Mouse (Mus musculus) liver, embryonic 14.5 days (tissue): ENCODE data around the gene Tdp1. TPM values are rescaled to one million over a fixed set of nuclear protein-coding genes. Genes with fewer than 3 reads are reported as not detected.

Source experiments
- ATAC-seq: fragments of 200-750 bp; cut with Nextera tagmentation; 2 replicates; pipeline ENCODE4 v1.8.0; 2017; ENCODE audit warnings: moderate number of reproducible peaks, mild to moderate bottlenecking, moderate library complexity; ENCODE audit not compliant: insufficient read depth
- DNase-seq, 3 experiments: peaks; one replicate each; pipeline ENCODE4 v3.0.0-alpha.2; 2012 to 2013; ENCODE audit warnings: low read depth in 3 of 3, low spot score in 3 of 3
- H3K27ac ChIP-seq: fragments of 300-500 bp; sonication (generic); 2 replicates; pipeline ENCODE4 v1.5.1; 2014; ENCODE audit warnings: moderate library complexity, mild to moderate bottlenecking, control low read depth, inconsistent platforms
- H3K27me3 ChIP-seq: fragments of 300-500 bp; sonication (generic); 2 replicates; pipeline ENCODE4 v1.6.1; 2014; ENCODE audit warnings: mild to moderate bottlenecking, low read length, moderate library complexity; ENCODE audit not compliant: control insufficient read depth, insufficient read depth
- H3K36me3 ChIP-seq: fragments of 300-500 bp; sonication (generic); replicated peaks from 2 replicates; pipeline ENCODE4 v1.6.1; 2014; ENCODE audit warnings: low read depth; ENCODE audit not compliant: control insufficient read depth, insufficient read depth
- H3K4me1 ChIP-seq, 2 experiments: fragments of 200-500 bp in 1 of 2; fragments of 300-500 bp in 1 of 2; sonication (generic) in 1 of 2; replicated peaks; 2 replicates each; pipeline ENCODE4 v1.6.1; 2012 to 2014; ENCODE audit warnings: antibody characterized with exemption in 1 of 2, inconsistent platforms in 1 of 2, low read length in 1 of 2; ENCODE audit not compliant: control insufficient read depth in 2 of 2, insufficient read depth in 2 of 2
- H3K4me2 ChIP-seq: fragments of 300-500 bp; sonication (generic); 2 replicates; pipeline ENCODE4 v1.6.1; 2014; ENCODE audit warnings: low read depth, mild to moderate bottlenecking, control low read depth, moderate library complexity
- H3K4me3 ChIP-seq, 2 experiments: fragments of 200-500 bp in 1 of 2; fragments of 300-500 bp in 1 of 2; sonication (generic) in 1 of 2; 2 replicates each; pipeline ENCODE4 v1.5.1; 2012 to 2014; ENCODE audit warnings: low read depth in 2 of 2, low read length in 2 of 2, mild to moderate bottlenecking in 2 of 2, control low read depth in 1 of 2, inconsistent platforms in 1 of 2, moderate library complexity in 1 of 2; ENCODE audit not compliant: insufficient read depth in 1 of 2
- H3K9ac ChIP-seq: fragments of 300-500 bp; sonication (generic); replicated peaks from 2 replicates; pipeline ENCODE4 v1.6.1; 2014; ENCODE audit warnings: mild to moderate bottlenecking, control low read depth, moderate library complexity
- H3K9me3 ChIP-seq: fragments of 300-500 bp; sonication (generic); 2 replicates; pipeline ENCODE4 v1.6.1; 2016; ENCODE audit warnings: low read length, mixed read lengths; ENCODE audit not compliant: control insufficient read depth
- CTCF ChIP-seq: IDR thresholded peaks from 2 replicates; pipeline ENCODE4 v1.5.1; 2016; ENCODE audit warnings: antibody characterized with exemption, low read depth, control low read depth
- EP300 ChIP-seq: IDR thresholded peaks from 2 replicates; pipeline ENCODE4 v1.6.1; 2016; ENCODE audit warnings: antibody characterized with exemption, low read depth
- WGBS: fragments of 180-500 bp; shearing (Covaris S2); extraction: QIAGEN DNeasy Blood & Tissue Kit; methylation state at CpG from one replicate; pipeline ENCODE4 v1.1.7; 2014; ENCODE audit not compliant: insufficient replicate concordance; 5-methylcytosine and 5-hydroxymethylcytosine counted together
- polyA plus RNA-seq, 2 experiments: library from polyadenylated mRNA; depleted of rRNA in 1 of 2; stranded (reverse) in 1 of 2; unstranded in 1 of 2; fragments of >200 nt; fragmentation: Nextera tagmentation in 1 of 2; extraction: Ambion mirVana in 1 of 2; gene quantifications; 2 replicates each; pipeline versions ENCODE4 v1.2.1 to v1.2.3; 2012 to 2014

Gene Tdp1
- polyA plus RNA-seq, 2 experiments = 16.8 to 23.3 TPM

DNA sequence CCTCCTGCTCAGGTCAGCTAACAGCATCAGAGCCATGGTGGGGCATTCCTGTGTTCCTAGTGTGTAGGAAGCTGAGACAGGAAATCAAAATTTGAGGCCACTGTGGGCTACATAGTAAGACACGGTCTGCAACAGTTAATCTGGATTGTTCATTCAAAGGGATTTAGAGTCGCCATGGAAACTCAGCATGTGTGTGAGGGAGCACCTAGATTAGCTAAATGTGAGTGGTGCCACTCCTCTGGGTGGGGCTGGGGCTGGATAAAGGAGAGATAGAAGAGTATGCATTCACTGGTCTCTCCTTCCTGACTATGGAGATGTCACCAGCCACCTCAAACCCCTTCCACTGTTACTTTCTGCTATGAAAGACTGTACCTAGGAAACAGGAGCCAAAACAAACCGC, 10.9 kb upstream of the Tdp1 start:
- no peaks in the 10 kb centered on the region for H3K27me3 ChIP-seq
- no peak overlapping the region for H3K27ac ChIP-seq
- no peaks in the 10 kb centered on the region for H3K9me3 ChIP-seq
- H3K4me3 ChIP-seq = no peak overlapping the region
- no peak overlapping the region for H3K4me2 ChIP-seq
- DNase-seq = peak in 1 of 3 experiments; percentile 26
- 41% methylated on average over 3 of the region's 3 CpGs for WGBS
- no peak for TF ChIP-seq CTCF
- no peak for TF ChIP-seq EP300
- no peak overlapping the region for H3K9ac ChIP-seq
- peaks cover 2 to 9% of the 10 kb centered on the region in 2 experiments; a peak in 2 of 4 replicates for H3K4me1 ChIP-seq
- ATAC-seq = peak; percentile 47; the same call in 1 of the 2 replicates
- no peaks in the 10 kb centered on the region for H3K36me3 ChIP-seq

DNA sequence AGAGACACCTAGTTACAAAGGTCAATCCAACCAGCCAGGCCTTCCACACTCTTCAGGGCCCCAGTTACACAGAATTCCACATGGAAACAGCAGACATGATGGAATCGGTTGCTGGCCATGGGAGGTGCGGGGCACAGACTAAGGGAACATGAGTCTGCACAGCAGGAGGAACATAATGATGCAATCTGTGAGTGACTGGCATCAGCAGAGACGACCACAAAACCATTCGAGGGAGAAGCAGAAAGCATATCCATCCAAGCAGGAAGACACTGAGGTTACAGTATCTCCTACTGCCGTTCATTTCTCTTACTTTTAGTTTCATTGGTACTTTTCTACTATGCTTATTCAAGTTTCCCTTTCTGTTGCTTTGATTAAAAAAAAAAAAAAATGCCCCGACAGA, 9.7 kb upstream of the Tdp1 start:
- H3K9me3 ChIP-seq = no peaks in the 10 kb centered on the region
- no peak overlapping the region for H3K9ac ChIP-seq
- DNase-seq = no peak

DNA sequence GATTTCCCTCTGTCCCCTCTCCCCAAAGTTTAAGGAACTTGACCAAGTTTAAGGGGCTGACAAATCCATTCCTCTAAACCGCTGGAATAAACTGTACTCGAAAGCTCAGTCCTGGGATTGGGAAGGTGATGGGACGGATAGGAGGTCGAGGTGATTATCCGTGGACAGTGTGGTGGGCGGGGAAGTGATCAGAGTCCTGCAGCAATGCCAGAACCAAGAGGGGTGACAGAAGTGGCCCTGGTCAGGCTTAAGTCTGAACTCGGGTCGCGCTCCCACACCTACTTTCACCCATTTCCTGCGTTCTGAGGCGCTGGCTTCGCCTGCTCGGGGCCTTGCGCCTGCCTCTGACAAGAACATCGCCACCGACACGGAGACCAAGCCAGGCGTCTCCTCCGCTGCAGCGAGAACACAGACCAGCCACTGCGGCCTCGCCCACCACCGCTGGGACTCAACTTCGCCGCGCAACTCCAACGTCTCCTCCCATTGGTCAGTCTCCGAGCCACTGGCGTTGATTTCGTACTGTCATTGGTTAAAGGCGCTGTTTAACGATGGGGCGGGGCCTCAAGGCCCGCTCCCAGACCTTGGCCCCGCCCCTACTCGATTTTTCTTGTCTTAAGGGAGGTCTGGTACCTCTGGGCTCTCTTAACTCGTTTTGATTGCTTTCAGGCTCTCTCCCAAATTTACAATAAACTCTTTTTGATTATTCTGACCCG, 1.2 kb upstream of the Tdp1 start:
- no peaks in the 10 kb centered on the region for H3K36me3 ChIP-seq
- H3K4me2 ChIP-seq = peak overlapping the region; percentile 99
- peak overlapping the region; percentile 84 to 95 for H3K4me3 ChIP-seq
- peak; percentile 87 for ATAC-seq
- TF ChIP-seq EP300 (no peak), CTCF (peak; percentile 15; the same call in 1 of the 2 replicates)
- H3K4me1 ChIP-seq = peaks cover 15 to 17% of the 10 kb centered on the region in 2 experiments
- H3K9me3 ChIP-seq = no peaks in the 10 kb centered on the region
- DNase-seq = peak; percentile 94 to 96 (median 96)
- WGBS = under 1% methylated on average over 38 of the region's 38 CpGs
- no peaks in the 10 kb centered on the region for H3K27me3 ChIP-seq
- peak overlapping the region; percentile 92 for H3K27ac ChIP-seq
- peak overlapping the region; percentile 85 for H3K9ac ChIP-seq

More for the DNA sequence above, 9.7 kb upstream of the Tdp1 start:
- Histone ChIP-seq H3K36me3 (no peaks in the 10 kb centered on the region), H3K27me3 (no peaks in the 10 kb centered on the region), H3K4me3 (no peak overlapping the region), H3K4me1 (peaks cover 2 to 9% of the 10 kb centered on the region in 2 experiments; a peak in 2 of 4 replicates), H3K27ac (no peak overlapping the region), H3K4me2 (no peak overlapping the region)
- WGBS = 31% methylated on average over 6 of the region's 6 CpGs
- TF ChIP-seq CTCF = no peak
- no peak for TF ChIP-seq EP300
- no peak for ATAC-seq

DNA sequence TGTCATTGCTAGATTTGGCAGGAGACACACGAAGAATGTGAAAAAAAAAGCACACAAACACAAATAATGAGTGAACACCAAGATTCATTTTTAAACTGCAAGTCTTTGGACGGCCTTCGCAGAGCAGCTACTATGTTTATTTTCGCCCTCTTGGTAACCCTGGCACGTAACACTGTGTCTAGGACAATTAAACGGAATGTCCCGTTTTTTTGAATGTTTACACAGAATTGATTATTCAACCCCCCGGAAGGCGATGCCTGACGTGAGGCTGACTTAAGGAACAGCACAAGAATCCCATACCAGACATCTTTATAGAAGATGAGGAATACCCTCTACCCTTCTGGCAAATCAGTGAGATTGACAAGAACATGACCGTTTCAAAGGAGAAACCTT, 608 bp upstream of the Tdp1 start:
- Histone ChIP-seq H3K9me3 (no peaks in the 10 kb centered on the region), H3K27me3 (no peaks in the 10 kb centered on the region), H3K36me3 (no peaks in the 10 kb centered on the region), H3K4me3 (peak overlapping the region; percentile 84 to 95), H3K4me1 (peaks cover 15 to 17% of the 10 kb centered on the region in 2 experiments), H3K27ac (peak overlapping the region; percentile 92), H3K4me2 (peak overlapping the region; percentile 99), H3K9ac (peak overlapping the region; percentile 85)
- WGBS = under 1% methylated on average over 11 of the region's 11 CpGs
- peak in 2 of 3 experiments; percentile 2 to 10 for DNase-seq
- TF ChIP-seq EP300 = no peak
- no peak for TF ChIP-seq CTCF
- ATAC-seq = peak; percentile 22

DNA sequence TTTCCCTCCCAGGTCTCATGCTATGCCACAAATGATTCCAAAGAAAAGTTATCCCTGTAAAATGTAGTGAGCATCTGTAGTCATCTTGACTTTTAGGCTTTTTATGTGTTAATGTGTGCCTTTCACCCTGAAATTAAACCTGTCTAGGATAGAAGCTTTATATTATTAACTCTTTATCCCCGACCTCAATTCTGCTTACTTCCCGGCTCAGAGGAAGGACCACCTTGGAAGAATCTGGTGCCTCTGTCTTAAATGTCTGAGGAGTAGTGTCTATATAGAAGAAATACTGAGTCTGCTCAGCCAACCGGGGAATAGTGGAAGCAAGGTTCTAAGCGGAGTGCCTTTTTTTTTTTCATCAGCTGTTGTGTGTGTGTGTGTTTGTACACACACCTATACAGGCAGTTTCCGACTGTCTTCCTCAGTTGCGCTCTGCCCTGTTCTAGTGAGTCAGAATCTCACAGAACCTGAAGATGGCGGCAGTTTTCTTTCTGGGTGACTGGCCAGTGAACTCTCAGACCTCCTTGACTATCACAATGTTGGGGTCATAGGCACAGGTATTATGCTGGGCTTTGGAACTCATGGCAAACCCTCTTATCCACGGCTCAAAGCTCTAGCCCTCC, 1.1 kb downstream of the Tdp1 start:
- TF ChIP-seq EP300 (no peak), CTCF (no peak)
- peak overlapping the region; percentile 99 for H3K4me2 ChIP-seq
- WGBS = 47% methylated on average over 8 of the region's 8 CpGs
- ATAC-seq (no peak), DNase-seq (no peak)
- H3K4me1 ChIP-seq = peaks cover 15 to 17% of the 10 kb centered on the region in 2 experiments
- H3K9me3 ChIP-seq = no peaks in the 10 kb centered on the region
- peak overlapping the region; percentile 52; the same call in 1 of the 2 replicates for H3K27ac ChIP-seq
- no peaks in the 10 kb centered on the region for H3K36me3 ChIP-seq
- H3K4me3 ChIP-seq = peak overlapping the region; percentile 65 to 84
- H3K9ac ChIP-seq = peak overlapping the region; percentile 87
- H3K27me3 ChIP-seq = no peaks in the 10 kb centered on the region
